Mouse (Mus musculus) C2C12 (cell line): ENCODE measurements at regions not wholly inside any gene's neighbourhood (a gene's known extent, or its start where the extent isn't known, plus 50 kb on each side); places are given as distances from the start of the nearest gene placed in this dataset.

Experiments
- CTCF ChIP-seq: IDR thresholded peaks from one replicate; pipeline ENCODE4 v1.5.1; 2011; ENCODE audit not compliant: control insufficient read depth, insufficient read depth, insufficient read length
- MYOD1 ChIP-seq: IDR thresholded peaks from one replicate; pipeline ENCODE4 v1.6.1; 2011; ENCODE audit warnings: low read depth; ENCODE audit not compliant: control insufficient read depth, insufficient read length

DNA sequence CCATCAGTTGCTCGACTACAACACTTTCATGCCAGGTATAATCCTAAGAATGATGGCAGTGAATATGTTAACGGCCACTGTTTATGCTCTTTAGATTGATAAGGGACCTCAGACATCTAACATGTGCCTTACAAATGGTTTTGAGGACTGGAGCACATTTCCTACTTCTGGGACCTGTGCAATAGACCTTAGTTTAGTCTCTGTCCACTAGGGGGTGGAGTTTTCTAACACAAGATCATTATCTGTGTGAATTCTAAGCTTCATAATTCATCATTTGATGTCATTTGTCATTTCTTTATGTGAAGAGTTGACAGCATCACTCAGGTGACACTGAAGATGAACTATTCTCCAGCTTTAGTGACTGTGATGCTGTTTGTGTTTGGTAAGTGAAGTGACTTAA is 142.6 kb upstream of the Olfr1507 start:
- TF ChIP-seq MYOD1: no peak
- TF ChIP-seq CTCF: no peak
